Mouse (Mus musculus) left cerebral cortex, postnatal 4 days (tissue): ENCODE results near the gene Cenpj. TPM values are rescaled to one million over a fixed set of nuclear protein-coding genes. Genes with fewer than 3 reads are reported as not detected.

Source experiments
- DNase-seq: peaks from one replicate; pipeline ENCODE4 v3.0.0-alpha.2; 2022
- intact Hi-C: fragments of 180-260 bp; cut with DNase I; formaldehyde crosslinking; loops from one replicate; pipeline ENCODE4 v1.15.1; 2025
- total RNA-seq, 2 experiments: library from RNA; stranded (reverse); gene quantifications; 2 replicates each; pipeline ENCODE4 v1.2.3; 2021

The Cenpj gene
- total RNA-seq, 2 experiments from 2014 or later, result 8.4 to 10.1 TPM

- DNase-seq, result no peak
- intact Hi-C loops, result no loop called here
Measured at GRCm38 (mm10) chr14:56550960-56551359, 24.3 kb downstream of the Cenpj start.

DNA sequence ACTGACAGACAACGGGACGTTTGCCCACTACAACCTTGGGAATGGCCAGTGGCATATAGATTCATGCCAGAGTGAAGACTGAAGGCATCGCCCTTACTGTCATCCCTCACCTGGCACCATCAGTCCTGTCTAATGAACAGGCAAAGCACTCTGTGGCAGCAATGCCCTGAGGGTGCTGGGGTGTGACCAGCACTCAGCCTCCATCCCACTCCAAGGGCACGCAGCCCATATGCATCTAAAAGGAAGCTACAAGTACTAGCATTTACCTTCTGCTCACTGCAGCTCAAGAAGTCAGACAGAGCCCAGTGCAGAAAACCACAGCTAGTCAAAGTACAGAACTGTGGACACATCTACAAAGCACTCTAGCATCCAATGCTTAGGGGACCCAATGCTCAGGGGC is 29.7 kb downstream of the Cenpj start:
- no peak for DNase-seq
- intact Hi-C loops, result no loop called here

DNA sequence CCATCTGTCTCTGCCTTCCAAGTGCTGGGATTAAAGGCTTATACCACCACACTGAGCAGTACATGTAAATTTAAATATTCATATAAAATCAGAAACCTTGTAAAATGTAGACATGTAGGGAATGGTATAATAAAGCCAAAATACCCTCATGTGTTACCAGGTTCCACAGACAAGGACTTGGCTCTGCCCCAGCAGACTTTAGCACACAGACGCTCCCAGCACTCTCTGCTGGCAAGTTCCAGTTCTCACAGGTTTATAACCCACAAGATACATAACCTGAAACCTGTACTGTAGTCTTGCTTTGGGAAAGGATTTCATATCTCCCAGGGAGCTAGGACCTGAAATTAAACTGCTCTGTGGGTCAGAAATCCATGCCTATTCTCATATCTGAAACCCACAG is 30.3 kb downstream of the Cenpj start:
- intact Hi-C loops, result no loop called here
- no peak for DNase-seq

- no peak for DNase-seq
- intact Hi-C loops, result no loop called here
Measured at GRCm38 (mm10) chr14:56530788-56531187, 44.4 kb downstream of the Cenpj start.

GRCm38 (mm10) chr14:56514775-56515174 is 60.5 kb downstream of the Cenpj start:
- DNase-seq, result no peak
- intact Hi-C loops, result no loop called here

- DNase-seq, result peak; percentile 6
- intact Hi-C loops, result no loop called here
Measured at GRCm38 (mm10) chr14:56512084-56512483, 63.1 kb downstream of the Cenpj start.

DNA sequence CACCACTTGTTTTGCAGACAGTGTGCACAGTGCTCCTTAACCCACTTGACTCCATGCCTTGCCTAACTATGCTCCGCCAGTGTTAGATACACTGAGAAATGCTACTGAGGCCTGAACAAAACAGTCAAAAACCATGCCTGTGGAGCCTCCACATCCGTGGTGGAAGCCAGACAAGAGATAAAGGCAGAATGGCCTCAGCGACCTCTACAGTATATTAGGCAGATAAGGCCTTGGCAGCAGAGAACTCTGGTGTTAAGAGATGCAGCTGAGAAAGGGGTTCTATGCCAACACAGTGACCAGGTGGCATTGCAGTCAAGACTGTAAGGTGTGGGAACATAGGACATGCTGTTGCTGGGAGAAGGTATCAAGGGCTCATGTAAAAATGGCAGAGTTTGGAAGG is 68.5 kb downstream of the Cenpj start:
- DNase-seq, result no peak
- intact Hi-C loops, result no loop called here

DNA sequence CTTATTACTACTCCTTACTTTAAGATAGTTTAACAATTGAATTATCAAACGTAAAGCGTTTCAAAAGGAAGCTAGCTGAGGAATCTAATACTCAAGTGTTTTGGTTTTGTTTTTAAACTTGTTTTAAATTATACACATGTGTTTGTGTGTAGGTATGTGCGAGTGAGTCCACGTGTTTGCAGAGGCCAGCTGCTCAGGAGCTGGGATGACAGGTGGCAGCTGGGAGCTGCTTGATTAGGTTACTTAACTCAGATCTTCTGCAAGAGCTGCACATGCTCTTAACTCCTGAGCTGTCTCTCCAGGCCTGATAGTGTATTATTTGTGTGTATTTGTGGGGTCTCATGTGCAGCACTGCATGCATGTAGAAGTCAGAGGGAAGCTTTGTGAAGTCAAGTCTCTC is 72.8 kb downstream of the Cenpj start:
- no peak for DNase-seq
- intact Hi-C loops, result no loop called here

DNA sequence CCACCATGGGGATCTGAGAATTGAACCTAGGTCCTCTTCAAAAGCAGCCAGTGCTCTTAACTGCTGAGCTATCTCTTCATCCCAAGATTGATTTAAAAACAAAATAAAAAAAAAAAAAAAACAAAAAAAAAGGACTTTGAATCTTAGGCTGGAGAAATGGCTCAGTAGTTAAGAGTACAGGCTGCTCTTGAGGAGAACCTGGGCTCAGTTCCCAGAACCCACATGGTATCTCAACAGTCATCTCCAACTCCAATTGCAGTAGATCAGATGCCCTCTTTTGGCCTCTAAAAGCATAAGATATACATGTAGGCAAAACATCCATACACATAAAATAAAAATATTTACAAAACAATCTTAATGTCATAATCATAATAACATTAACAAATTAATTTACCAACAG is 85.4 kb downstream of the Cenpj start:
- no peak for DNase-seq
- intact Hi-C loops, result no loop called here

Other genes with a start within 250 kb of the Cenpj start
- gene Atp12a, start 210.4 kb downstream of the Cenpj start, total RNA-seq, result under 1 TPM; 0.28 to 0.30 TPM
- 1 to 10 TPM; 1.0 to 1.5 TPM for gene Rnf17, start 172.8 kb downstream of the Cenpj start, total RNA-seq
- 1 to 10 TPM; 2.2 to 2.3 TPM for gene Parp4, start 194 bp upstream of the Cenpj start, total RNA-seq
- gene Mphosph8, start 92.8 kb upstream of the Cenpj start, total RNA-seq, result 10 to 100 TPM; 49.8 to 51.0 TPM
- gene Pspc1, start 202.9 kb upstream of the Cenpj start, total RNA-seq, result 10 to 100 TPM; 89.8 to 92.5 TPM
- gene Zmym5, start 236.3 kb upstream of the Cenpj start, total RNA-seq, result 10 to 100 TPM; 32.9 to 35.8 TPM